Comparison of ENCODE assay signal across 12 mouse cellular contexts in the genomic region with DNA sequence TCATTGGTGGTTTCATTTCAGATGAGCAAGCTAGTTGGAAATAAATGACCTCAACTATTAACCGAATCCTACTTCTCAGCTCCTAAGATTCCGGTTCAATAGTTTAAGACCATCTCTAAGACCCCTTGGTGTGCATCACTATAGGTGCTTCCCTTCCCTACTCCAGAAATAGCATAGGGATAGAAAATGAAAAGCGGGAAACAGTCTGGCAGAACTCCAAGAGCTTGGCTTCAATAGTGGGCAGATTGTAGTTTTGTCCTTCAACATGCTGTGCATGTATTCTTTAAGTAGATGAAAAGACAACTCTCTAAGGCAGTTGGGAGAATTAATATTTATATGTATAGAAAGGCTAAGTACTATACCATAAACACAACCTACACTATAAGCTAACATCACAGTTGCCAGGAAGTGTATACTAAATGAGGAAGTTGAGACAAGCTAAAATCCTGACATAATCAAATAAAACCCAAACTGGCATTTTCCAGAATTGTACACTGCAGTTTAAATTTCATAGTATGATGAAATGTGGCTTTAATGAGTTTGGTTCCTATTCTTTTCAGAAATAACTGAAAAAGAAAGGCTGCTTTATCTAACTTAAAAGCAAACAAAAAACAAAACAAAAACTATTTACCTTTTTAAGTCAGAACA. TPM values are rescaled to one million over a fixed set of nuclear protein-coding genes. Genes with fewer than 3 reads are reported as not detected.
A peak's percentile ranks its signal among the peaks of the same experiment; 100 is the strongest.
DNase-seq lines count a peak whose midpoint lies in the region; ATAC-seq and TF ChIP-seq lines count a peak whose summit lies in the region.
"Had no signal": no experiment of that assay in that cellular context is flagged by ENCODE, and none has a peak within 500 bp of the region (broad histone marks: within the 10 kb centered on the region; RNA-seq: fewer than 3 reads in every experiment).

No protein-coding gene starts in this region.

- TF ChIP-seq CTCF in lung, embryonic 14.5 days (IDR thresholded peaks at IDR 0.05; ENCODE audit: low read depth): no peak
- no peak for TF ChIP-seq CTCF in lung, adult 2 months (IDR thresholded peaks at IDR 0.05; ENCODE audit: insufficient read depth, low read length)

- no peak for TF ChIP-seq POLR2A in lung, adult 2 months (IDR thresholded peaks at IDR 0.05; ENCODE audit: borderline replicate concordance, extremely low read depth, low read depth, low read length)

- peak overlapping the region; percentile 23 for H3K27ac ChIP-seq in heart, embryonic 16.5 days (ENCODE audit: low read length)
- H3K27ac ChIP-seq in lung, embryonic 14.5 days (ENCODE audit: low read depth): no peak overlapping the region
- H3K27ac ChIP-seq: embryonic facial prominence, embryonic 10.5 days; forebrain, embryonic 12.5 days had no signal

- WGBS in heart, embryonic 16.5 days: 48% methylated on average over 3 of the region's 3 CpGs
- 83% methylated on average over 3 of the region's 3 CpGs for WGBS in lung, embryonic 14.5 days
- WGBS in lung, adult 2 months: 40% methylated on average over 3 of the region's 3 CpGs

- no peak overlapping the region for H3K4me3 ChIP-seq in heart, embryonic 16.5 days (ENCODE audit: low read length)
- H3K4me3 ChIP-seq in lung, embryonic 14.5 days (ENCODE audit: low read depth, low read length): no peak overlapping the region
- H3K4me3 ChIP-seq in lung, adult 2 months (replicated peaks; ENCODE audit: extremely low read depth, low read depth, low read length): no peak overlapping the region
- H3K4me3 ChIP-seq: embryonic facial prominence, embryonic 10.5 days; forebrain, embryonic 12.5 days had no signal

- intact Hi-C loops in heart, postnatal 25 days (cut with DNase I): no loop called here

- H3K9ac ChIP-seq in heart, embryonic 16.5 days (ENCODE audit: low read length): no peak overlapping the region; the same call in 1 of the 2 replicates
- H3K9ac ChIP-seq in lung, embryonic 14.5 days: no peak overlapping the region
- H3K9ac ChIP-seq: forebrain, embryonic 12.5 days had no signal

- DNase-seq in heart, postnatal 25 days (ENCODE audit: low spot score): no peak
- peak; percentile 32 for DNase-seq in lung, embryonic 14.5 days
- DNase-seq in lung, adult 2 months: no peak
- DNase-seq in cerebellum, adult 9-10 months: peak; percentile 60
- DNase-seq in gastrocnemius, adult 8-10 months (ENCODE audit: low spot score in 2 of 2): no peak
- DNase-seq: gastrocnemius, postnatal 36 days; thymus, postnatal 36 days had no signal

- peaks cover 37% of the 10 kb centered on the region for H3K4me1 ChIP-seq in heart, embryonic 16.5 days (ENCODE audit: control insufficient read depth, insufficient read depth, low read length)
- 0 out of 2 replicates have a peak, but pooled peaks cover 5% of the 10 kb centered on the region for H3K4me1 ChIP-seq in lung, embryonic 14.5 days (ENCODE audit: insufficient read depth)
- peaks cover 26% of the 10 kb centered on the region for H3K4me1 ChIP-seq in lung, adult 2 months (ENCODE audit: control insufficient read depth, insufficient read depth, low read length)

- no peaks in the 10 kb centered on the region for H3K9me3 ChIP-seq in heart, embryonic 16.5 days (replicated peaks; ENCODE audit: control insufficient read depth, low read length)
- H3K9me3 ChIP-seq in lung, embryonic 14.5 days (ENCODE audit: low read depth, low read length): no peaks in the 10 kb centered on the region
- H3K9me3 ChIP-seq: embryonic facial prominence, embryonic 10.5 days; forebrain, embryonic 12.5 days had no signal

- H3K4me2 ChIP-seq in heart, embryonic 16.5 days (ENCODE audit: low read depth, low read length): peak overlapping the region; percentile 42
- H3K4me2 ChIP-seq in lung, embryonic 14.5 days: no peak overlapping the region
- H3K4me2 ChIP-seq: forebrain, embryonic 12.5 days had no signal

- no peak for ATAC-seq in heart, embryonic 16.5 days (replicated peaks; ENCODE audit: extremely low read depth, insufficient read depth, low FRiP score)
- no peak for ATAC-seq in lung, embryonic 14.5 days (ENCODE audit: insufficient read depth)
- ATAC-seq in neutrophil, adult 5-6 weeks (ENCODE audit: extremely low read depth, insufficient number of reproducible peaks, low FRiP score, poor library complexity, severe bottlenecking): peak; percentile 39; the same call in 1 of the 2 replicates
- ATAC-seq: intestine, embryonic 16.5 days had no signal

- H3K36me3 ChIP-seq in heart, embryonic 16.5 days (ENCODE audit: control insufficient read depth, insufficient read depth): no peaks in the 10 kb centered on the region
- H3K36me3 ChIP-seq in lung, embryonic 14.5 days (ENCODE audit: insufficient read depth): peaks cover 3% of the 10 kb centered on the region
- H3K36me3 ChIP-seq: forebrain, embryonic 12.5 days had no signal

- H3K27me3 ChIP-seq in heart, embryonic 16.5 days (ENCODE audit: control insufficient read depth, insufficient read depth, low read length): no peaks in the 10 kb centered on the region
- no peaks in the 10 kb centered on the region for H3K27me3 ChIP-seq in lung, embryonic 14.5 days (ENCODE audit: insufficient read depth, low read length)
- H3K27me3 ChIP-seq: forebrain, embryonic 12.5 days had no signal

RNA-seq across cellular contexts. Expression of a gene that starts 7.5 kb away (rescaled TPM):
- polyA plus RNA-seq in heart, embryonic 16.5 days (2015; fragmentation: Nextera tagmentation; extraction: Ambion mirVana): 119 and 127 TPM in 2 replicates
- total RNA-seq in heart, postnatal 25 days (2021): 100 to 1,000 TPM; 136 to 155 TPM
- polyA plus RNA-seq in lung, embryonic 14.5 days (2014; fragmentation: Nextera tagmentation; extraction: Ambion mirVana): 179 and 186 TPM in 2 replicates
- polyA plus RNA-seq in lung, adult 2 months (2012; rRNA removed): 63.0 and 84.5 TPM in 2 replicates
- 157 and 168 TPM in 2 replicates for total RNA-seq in neutrophil, adult 5-6 weeks (2017)
- 100 to 1,000 TPM; 106 to 149 (median 123) TPM for total RNA-seq in gastrocnemius, adult 8-10 months (2022)

RNA-seq across cellular contexts. Expression of a gene that starts 57.6 kb away (rescaled TPM):
- polyA plus RNA-seq in heart, embryonic 16.5 days (2015; fragmentation: Nextera tagmentation; extraction: Ambion mirVana): 14.9 and 16.1 TPM in 2 replicates
- 10 to 100 TPM; 17.8 to 18.0 TPM for total RNA-seq in heart, postnatal 25 days (2021)
- polyA plus RNA-seq in lung, embryonic 14.5 days (2014; fragmentation: Nextera tagmentation; extraction: Ambion mirVana): 29.9 and 32.4 TPM in 2 replicates
- 3.8 and 4.4 TPM in 2 replicates for polyA plus RNA-seq in lung, adult 2 months (2012; rRNA removed)
- 131 and 133 TPM in 2 replicates for total RNA-seq in neutrophil, adult 5-6 weeks (2017)
- total RNA-seq in gastrocnemius, adult 8-10 months (2022): 10 to 100 TPM; 11.7 to 15.0 (median 14.1) TPM

Comparison
In these comparisons a context has a peak if more than half of its experiments do, and no peak if none do; other contexts are left out.
1. DNase-seq: peak in lung, embryonic 14.5 days (single experiment) and cerebellum, adult 9-10 months (single experiment); none in heart, postnatal 25 days (single experiment), lung, adult 2 months (single experiment) and gastrocnemius, adult 8-10 months (0 of 2).